Mouse (Mus musculus) CD4-positive, CD25-positive, alpha-beta regulatory T cell, adult 9 weeks (primary cell): Measurements from ENCODE around the gene Gm7271. TPM values are rescaled to one million over a fixed set of nuclear protein-coding genes. Genes with fewer than 3 reads are reported as not detected.

Experiments
- polyA plus RNA-seq: library from polyadenylated mRNA; unstranded; fragments of 100-300 nt; shearing (Covaris generic); gene quantifications from one replicate; pipeline ENCODE4 v1.2.1, GENCODE M21; 2017

Gm7271 gene
- polyA plus RNA-seq = not detected

DNA sequence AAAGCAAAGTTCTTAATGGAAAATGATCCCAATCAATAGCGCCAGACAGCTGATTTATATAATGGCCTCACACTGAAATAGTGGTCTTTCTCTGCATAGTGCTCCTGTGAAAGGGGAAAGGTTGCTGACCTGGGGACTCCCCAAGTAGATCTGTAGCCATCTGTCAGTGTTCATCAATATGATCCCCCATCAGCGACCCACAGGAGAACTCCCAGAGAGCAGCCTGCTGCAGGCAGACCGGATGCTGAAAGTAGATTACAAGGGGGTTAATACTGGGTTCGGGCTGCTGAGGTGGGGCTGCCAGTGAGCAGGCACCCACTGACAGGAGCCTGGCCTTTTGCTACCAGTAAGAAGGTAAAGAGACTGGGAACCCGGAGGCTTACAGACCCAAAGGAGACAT, at the start of gene Gm7271:
Gene Gm7271 (plus strand): TSS at position 230 of the 400 bp plus-strand sequence.

DNA sequence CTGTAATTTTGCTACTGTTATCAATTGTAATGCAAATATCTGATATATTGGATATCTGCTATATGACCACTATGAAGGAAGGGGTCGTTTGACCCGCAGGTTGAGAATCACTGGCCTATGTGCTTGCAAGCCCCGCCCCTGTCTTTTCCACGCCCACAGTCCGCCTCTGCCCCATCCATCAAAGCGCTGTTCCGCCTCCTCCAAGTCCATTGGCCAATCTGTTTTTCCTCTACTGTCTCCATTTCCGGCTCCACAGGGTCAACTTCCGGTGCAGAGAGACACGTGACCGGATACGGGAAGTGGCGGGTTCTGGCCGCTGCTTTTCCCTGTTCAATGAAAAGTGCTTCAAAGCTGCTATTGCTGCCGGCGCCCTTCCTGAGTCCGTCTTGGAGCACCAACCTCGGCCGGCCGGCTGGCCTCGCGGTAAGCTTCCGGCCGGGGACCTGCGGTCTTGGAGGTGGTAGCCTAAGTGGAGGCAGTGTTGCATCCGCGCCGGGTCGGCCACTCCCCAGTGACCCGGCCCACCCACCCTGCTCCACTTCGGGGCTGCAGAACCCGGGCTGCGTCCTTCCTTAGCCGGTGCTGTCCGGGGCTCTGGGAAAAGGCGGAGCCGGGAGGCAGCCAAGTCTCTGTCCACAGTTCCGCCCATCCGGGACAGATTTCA, 45.3 kb downstream of the Gm7271 start, which contains the start of gene Exoc1:
Gene Exoc1 (plus strand): TSS at position 272 of the 664 bp plus-strand sequence.

Other genes starting within 250 kb of the Gm7271 start
- 17.1 TPM for gene Clock, start 179.2 kb upstream of the Gm7271 start, polyA plus RNA-seq
- gene Pdcl2, start 152.9 kb upstream of the Gm7271 start, polyA plus RNA-seq = not detected
- gene Nmu, start 120.3 kb upstream of the Gm7271 start, polyA plus RNA-seq = not detected
- gene Exoc1, start 45.3 kb downstream of the Gm7271 start, polyA plus RNA-seq = 57.4 TPM
- 5.6 TPM for gene Cep135, start 104.7 kb downstream of the Gm7271 start, polyA plus RNA-seq
- gene C530008M17Rik, start 172.5 kb downstream of the Gm7271 start, polyA plus RNA-seq = 1.5 TPM